Mouse (Mus musculus) thymus, postnatal 36 days (tissue): Measurements from ENCODE around the gene Pcbp4.

Experiments
- DNase-seq, 2 experiments: peaks; one replicate each; pipeline ENCODE4 v3.0.0; 2022; ENCODE audit warnings: mixed read lengths in 2 of 2

The Pcbp4 gene

DNA sequence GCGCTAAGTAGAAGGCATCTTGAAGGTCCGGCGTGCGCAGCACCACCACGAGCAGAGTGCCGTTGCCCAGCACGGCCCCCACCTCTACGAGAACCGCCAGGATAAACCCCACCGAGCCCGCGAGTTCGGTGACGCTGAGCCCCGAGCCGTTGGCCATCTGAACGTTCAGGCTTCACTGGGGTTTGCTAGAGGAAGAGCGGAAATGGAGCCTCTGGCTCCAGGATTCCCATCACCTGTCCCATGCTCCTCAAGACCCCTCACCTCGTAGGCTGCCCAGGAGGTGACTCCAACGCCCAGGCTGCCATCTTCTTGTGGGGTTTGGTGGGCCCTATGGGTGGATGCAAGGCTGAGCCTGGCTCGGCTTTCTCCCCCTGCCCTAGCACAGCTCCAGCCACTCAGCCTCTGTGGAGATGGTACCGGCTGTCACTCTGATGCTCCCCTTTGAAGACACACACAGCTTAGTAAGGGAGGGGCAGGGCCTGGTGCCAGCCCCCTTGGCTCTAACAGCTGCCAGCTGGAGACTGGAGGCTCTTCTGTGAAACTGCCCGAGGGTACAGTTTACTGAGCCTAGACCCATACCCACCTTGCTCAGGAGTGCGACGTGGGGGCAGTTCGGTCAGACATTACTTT is 12.6 kb downstream of the Pcbp4 start, which contains the start of gene Gpr62:
TSS of gene Gpr62 (minus strand) at position 368 of the 630 bp plus-strand sequence.
- no peak for DNase-seq

DNA sequence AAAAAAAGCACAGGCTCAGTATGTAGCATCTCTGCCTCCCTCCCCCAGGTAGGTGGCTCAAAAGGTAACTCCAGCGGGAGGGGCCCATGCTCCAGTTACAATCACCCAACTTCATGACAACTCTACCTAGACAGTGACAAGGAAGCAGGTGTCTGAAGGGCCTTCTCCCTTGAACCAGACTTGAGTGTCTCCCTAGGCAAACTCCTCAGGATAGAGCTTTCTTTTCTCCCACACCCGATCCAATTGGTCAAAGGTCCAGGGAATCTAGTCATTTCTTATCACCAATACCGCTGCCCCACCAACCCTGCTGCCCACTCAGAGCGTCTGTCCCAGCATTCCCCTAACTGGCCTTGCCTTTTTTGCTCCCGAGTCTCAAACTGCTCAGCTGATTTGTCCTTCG is 13.6 kb downstream of the Pcbp4 start:
- no peak for DNase-seq

DNA sequence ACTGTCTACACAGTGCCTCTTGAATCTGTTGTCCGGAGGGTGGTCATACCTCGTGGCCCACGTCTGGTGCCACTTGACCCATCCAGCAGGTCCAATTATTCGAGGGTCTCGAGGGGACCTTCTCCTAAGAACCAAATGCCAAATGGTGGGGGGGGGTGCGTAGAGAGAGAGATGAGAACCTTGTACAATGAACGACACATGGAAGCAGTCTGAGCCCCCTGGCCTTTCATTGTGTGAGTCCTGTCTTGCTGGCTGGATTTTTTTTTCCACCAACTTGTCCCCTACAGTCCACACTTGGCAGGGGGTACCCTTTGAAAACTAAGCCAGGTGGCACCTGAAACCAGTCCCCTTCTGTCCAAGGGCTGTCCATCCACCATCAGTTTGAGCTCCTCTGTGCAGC is 14.7 kb downstream of the Pcbp4 start:
- DNase-seq: no peak

DNA sequence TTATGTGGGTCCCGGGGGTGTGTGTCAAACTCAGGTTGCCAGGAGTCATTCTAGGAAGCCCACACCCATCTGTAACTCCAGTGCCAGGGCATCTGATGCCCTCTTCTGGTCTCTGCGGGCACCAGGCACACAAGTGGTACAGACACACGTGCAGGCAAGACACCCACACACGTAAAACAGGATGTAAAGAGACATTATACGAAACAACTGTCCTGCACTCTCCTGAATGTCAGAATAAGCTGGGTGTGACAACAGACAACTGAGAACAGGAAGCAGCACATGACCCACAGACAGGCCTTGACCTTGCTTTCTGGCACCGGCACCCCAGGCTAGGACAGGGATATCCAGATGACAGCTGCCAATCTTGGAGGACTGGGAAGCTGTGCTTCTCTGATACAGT is 16.2 kb downstream of the Pcbp4 start:
- DNase-seq: no peak

DNA sequence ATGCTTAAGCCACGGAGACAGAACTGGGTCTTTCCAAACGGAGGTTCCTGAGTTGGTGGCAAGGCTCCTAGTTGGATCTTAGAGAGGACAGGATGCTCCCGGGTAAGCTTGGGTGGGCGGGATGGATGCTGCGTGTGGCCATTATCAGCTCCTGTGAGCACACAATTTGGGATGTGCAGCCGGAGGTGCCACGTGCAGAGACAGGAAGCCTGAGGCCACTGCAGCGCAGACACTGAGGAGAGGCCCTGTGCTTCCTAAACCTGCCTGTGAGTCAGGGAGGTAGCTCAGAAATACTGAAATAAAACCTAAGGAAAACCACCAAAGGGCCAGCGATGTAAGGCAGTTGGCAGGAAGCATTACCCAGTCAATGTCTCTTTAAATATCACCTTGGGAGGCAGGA is 16.7 kb downstream of the Pcbp4 start:
- no peak for DNase-seq

DNA sequence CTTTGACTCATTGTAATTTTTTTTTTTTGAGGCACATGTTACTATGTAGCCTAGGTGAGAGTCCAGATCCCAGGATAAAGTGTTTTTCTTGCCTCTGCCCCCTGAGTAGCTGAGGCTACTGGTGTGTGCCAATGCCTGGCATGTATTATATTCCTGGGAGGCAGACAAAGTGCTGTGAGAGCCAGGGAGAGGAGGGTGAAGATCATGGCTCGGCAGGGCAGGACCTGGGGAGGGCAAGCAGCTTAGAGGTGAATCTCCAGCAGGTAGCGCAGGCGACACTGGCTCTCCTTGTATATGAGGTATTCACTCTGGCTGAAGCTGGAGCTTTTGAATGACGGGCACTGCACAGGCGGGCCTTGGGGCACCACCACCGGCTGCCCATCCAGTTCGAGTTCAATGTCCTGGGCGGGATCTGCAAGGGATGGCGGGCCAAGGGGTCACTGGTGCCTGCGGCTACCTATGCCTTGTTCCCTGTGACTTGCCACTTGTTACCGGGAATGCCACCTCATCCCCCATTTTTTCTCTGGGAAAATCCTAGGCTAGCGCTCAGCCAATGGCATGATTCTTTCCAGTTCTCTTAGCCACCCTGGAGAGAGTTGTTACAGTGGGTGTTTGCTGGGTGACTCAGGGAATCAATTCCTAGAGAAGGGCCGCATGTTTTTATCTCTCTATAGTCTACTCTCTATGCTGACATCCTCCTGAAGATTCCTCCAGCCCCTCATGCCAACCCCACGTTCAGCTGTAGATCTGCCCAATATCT is 18.1 kb downstream of the Pcbp4 start:
- no peak for DNase-seq

DNA sequence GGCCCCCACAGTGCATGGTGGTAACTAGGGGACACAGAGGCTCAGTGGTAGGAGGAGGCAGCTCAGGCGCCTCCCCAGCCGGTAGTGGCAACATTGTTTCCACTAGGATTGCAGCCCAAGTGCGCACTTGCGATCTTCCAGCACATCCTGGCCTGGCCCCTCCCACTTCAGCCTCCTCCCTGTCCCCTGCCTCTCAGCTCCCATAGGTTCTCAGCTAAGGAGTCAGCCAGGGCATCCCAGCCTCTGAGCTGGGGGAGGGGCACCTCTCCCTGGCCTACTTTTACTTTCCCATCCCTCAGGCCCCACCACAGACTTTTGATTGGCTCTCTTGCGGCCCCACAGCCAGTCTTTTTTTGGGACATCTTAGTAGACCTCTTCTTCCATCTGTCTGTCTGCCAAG is 18.8 kb downstream of the Pcbp4 start:
- DNase-seq: no peak

DNA sequence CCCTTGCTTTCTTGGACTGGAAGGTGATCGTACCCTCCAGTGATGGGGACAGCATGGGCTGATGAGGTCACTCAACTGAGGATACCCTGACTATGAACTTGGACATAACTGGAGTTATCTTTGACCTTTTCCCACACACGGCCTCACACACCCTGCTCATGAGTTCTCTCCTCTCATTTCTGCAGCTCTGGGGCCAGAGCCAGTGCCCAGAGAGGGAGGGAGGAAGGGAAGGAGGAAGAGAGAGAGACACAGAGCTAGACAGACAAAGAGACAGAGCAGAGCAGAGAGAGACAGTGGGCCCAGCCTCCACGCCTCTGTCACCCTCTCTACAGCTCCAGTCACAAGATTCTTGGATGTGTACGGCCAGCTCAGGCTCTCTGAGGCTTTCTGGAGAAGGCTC is 19.2 kb downstream of the Pcbp4 start:
- no peak for DNase-seq

DNA sequence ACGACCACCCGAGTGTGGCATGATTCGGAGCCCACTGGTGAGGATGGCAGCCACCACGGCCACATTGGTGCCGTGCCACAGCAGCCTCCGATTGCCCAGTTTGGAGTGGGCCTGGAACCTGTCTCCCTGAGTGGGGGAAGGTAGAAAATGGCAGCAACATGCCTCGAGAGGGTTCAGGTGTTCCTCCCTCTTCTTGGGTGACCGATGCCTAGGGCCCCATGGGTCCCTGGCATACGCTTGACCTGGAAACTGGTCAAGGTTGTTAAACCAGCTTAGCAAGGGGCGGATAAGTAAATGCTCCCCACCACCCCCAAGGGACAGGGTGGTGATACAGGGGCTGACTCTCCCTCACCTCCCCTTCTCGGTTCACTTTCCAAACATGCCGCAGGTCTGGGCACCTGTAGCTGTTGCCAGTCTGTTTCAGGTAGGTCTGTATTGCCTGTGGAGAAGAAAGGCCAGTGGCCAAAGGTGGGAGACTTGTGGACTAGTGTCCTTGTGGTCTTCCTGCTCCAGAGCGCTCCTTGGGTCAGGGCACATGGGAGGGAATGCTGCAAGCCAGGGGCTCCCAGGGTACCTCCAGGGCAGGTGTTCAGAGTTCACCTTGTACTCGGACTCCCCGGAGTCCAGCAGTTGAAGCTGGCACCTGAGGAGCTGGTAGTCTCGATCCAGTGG is 20.1 kb downstream of the Pcbp4 start:
- peak in 1 of 2 experiments; percentile 17 for DNase-seq

DNA sequence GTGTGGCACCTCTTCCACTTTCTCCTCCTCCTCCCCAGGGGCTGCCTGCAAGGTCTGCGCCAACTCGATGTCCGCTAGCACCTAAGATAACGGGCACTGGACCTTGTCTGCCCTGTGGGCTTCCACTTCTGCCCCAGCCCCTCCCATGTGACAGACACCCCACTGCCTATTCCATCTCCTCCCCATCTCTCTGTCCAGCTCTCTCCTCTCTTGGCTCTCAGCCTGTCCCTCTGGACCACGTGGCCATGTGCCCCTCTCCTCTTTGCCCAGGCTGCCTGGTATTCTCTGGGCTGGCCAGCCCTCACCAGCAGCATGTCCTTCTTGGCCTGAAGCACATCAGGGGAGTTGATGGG is 20.6 kb downstream of the Pcbp4 start:
- no peak for DNase-seq

DNA sequence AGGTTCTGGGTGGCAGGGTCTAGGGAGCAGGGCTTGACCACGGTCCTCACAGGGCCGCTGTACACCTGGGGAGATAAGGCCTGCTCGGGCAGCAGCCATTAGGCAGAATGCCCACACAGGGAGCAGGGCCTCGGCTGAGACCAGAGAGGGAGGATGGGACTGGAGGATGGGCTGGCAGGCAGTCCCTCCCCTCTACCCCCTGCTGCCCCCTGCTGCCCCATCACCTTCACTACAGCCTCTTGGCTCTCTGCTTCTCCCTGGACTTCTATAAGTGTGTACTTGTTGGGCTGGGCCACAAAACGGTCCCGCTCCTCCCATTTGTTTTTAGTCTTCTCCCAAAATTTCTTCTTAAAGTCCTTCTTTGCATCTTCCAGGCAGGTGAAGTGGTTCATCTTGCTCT is 21.4 kb downstream of the Pcbp4 start:
- peak; percentile 68 to 70 for DNase-seq

DNA sequence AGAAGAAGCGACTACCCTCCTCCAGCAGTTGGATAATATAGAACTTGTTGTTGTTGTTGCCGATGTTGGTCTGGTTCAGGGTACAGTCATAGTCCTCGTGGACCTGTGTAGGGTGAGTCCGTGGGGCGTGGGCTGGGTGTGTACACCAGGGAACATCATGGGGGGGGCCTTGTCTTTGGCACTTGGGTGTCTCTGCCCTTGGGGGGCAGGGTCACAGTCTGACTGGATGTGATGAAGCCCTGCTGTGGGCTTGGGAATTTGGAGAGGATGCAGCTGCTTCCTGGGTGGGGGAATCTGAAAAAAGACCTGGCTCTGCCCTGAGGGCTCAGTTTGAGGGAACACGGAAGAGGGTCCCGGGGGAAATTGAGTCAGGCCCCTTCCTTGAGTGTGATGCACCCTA is 22.0 kb downstream of the Pcbp4 start:
- DNase-seq: peak in 1 of 2 experiments; percentile 45

DNA sequence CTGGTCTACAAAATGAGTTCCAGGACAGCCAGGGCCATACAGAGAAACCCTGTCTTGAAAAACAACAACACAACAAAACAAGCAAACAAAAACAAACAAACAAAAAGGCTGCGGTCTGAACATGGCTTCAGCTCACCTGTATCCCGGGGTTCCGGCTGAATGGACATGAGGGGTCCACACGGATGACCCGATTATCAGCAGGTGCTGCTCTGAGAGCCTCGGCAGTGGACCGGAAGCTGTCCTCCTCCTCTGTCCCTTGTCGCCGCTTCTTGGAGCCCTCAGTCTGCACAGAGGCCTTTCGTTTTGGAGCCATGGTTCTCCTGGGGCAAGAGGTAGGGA is 22.5 kb downstream of the Pcbp4 start, which contains the start of gene Rrp9:
TSS of gene Rrp9 (plus strand) at position 301 of the 339 bp plus-strand sequence.
- DNase-seq: peak in 1 of 2 experiments; percentile 25

DNA sequence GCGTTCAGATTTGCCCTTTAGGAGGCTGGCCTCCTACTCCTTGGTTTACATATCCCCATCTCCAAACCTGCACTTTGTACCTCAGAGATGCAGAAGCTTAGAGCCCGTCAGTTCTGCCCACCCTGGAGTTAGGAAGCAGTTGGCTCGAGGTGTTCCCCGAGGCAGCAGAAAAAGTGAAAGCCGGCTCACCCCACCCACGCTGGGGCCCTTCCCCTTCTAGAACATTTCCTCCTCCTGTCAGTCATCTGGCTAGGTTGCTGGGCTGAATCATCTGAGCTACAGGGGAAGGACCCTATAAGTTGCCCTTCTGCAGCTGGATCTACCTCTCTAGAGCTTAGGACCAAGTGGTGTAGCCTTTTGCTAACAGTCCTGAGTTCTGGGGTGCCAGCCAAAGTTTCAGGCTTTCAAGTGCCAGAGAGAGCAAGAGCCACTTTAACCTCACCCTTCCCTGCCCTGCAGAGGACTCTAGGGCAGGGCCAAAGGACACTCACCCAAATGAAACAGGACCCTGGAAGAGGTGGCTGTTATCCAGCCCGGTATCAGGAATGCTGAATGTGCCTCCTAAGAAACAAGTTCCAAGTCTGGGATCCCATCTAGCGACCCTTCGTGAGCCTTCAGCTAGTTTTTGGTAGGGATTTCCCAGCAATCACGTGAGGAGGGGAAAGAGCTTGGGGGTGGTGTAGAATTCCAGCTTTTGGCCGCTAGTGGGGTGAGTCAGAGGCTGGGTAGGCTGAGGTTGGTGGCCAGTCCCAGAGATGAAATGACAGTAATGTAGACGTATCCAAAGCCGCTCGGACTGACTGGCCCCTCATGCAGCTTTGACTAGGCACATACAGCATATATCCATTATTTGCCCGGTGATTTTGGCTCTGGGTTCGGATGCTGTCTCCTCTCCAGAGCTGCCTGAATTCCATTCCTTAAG is 23.2 kb downstream of the Pcbp4 start:
- peak; percentile 80 to 81 for DNase-seq

DNA sequence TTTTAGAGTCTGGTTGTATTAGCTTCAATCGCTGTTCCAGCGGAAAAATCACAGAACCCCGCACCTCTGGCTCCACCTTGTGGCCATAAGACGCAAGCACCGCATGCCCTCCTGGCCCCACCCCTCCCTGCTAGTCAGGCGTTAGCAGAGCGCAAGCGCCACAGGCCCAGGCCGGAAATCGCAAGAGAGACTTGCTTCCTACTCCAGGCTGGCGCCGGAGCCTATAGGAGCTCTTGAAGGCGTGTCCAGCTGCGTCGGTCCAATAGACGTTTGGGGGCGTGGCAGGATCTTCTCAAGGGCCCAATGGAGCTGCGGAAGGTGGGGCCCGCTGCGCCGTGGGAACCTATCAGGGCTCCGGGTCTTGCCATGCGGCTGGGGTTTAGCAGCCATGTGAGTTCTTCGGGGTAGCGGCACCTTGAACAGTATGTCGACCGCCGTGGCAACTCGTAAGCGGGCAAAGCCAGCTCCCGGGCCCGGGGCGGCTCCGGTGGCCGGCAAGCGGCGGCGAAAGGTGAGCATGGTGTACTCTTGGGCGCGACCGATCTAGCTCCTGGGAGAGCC is 23.9 kb downstream of the Pcbp4 start, which contains the start of gene Parp3:
TSS of gene Parp3 (minus strand) at position 26 of the 561 bp plus-strand sequence.
- DNase-seq: peak; percentile 97 to 99

DNA sequence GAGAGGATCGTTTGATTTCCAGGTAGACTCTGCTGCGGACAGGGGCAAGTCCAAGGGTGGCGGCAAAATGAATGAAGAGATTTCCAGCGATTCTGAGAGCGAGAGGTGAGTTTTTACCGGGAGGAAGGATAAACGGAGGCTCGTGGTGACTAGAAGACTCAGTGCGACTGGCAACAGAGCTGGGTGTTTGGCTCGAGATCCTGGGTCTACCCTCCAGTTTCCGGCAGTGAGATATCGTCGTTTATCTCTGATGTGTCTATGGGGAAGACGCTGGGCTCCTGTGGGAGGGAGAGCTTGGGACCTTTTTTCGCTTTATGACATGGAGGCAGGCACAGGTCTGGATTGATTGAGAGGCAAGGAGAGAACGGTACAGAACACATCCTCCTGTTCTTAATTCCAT is 24.6 kb downstream of the Pcbp4 start:
- peak in 1 of 2 experiments; percentile 8 for DNase-seq

DNA sequence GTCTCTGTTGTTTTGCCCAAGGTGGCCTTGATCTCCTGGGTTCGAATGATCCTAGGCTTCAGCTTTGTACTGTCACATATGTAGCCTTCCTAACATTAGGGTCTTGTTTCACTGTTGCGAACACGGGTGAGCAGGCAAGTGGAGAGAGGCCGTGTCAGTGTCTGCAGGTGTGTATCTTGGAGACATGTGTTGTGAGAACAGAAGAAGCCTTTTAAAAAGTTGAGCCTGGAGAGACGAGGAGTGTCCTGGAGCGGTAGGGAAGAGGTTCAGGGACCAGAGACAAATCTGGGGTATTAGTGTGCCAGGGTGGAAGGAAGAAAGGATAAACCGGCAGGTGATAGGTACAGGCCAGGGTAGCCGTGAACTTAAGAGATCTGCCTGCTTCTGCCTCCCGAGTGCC is 25.0 kb downstream of the Pcbp4 start:
- DNase-seq: peak in 1 of 2 experiments; percentile 6

DNA sequence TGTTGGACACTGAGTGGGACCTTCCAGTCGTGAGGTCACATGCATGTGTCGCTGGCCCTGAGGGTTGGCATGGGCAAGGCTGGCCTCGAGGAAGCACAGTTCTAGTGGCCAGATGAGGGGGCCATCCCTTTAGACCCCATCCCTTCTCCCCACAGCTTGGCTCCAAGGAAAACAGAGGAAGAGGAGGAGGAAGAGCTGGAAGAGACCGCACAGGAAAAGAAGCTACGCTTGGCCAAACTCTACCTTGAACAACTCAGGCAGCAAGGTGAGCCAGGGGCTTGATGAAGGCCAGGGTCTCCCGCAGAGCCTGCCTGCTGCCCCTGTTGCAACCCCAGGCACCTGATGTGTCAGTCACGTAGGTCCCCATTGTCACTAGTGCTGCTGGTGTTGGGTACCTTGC is 27.4 kb downstream of the Pcbp4 start:
- DNase-seq: no peak

DNA sequence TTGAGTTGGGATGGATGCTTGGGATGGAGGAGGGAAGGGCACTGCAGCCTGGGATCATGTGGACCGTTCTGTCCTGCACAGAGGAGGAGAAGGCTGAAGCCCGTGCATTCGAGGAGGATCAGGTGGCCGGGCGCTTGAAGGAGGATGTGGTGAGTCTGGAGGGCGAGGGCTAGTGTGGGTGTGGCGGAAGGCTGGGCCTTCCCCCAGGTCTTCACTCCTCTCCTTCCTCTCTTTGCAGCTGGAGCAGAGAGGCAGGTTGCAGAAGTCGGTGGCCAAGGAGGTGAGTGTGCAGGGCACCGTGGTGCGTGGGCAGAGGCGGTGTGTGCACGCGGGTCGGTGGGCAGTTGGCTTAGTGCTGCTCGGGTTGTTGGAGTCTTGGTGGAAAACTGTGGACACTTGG is 28.0 kb downstream of the Pcbp4 start:
- DNase-seq: no peak

DNA sequence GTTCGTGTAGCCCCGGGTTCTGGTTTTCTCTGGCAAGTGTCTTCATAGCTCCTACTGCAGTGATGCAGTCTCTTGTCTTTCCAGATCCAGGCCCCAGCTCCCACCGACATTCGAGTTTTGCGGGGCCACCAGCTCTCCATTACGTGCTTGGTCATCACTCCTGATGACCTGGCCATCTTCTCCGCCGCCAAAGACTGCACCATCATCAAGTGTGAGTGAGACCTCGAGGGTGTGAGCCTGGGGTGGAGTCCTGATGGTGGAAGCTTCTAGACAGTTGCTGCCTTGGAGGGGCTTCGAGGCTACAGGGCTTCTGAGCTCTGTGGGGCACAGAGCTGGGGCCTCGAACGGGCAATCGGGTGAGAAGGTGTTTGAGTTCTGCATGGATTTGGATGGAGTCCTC is 28.6 kb downstream of the Pcbp4 start:
- DNase-seq: no peak

DNA sequence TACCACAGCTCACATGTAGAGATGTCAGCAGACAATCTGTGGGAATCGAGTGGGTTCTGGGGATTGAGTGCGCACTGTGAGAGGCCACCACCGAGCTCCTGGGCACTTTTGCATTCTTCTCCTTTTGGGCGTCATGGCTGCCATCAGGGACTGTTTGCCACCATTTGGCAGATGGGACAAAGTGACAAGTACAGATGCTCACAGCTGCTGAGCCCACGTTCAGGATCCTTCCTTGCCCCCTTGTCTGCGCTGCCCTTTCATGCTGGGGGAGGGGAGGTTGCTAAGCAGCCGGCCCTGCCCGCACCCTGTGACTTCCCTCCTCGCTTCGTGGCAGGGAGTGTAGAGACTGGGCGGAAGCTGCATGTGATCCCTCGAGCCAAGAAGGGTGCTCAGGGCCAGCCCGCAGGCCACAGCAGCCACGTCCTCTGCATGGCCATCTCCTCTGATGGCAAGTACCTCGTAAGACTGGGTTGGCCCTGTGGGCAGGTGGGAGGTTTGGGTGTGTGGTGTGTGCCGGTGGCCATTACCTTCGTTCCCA is 29.6 kb downstream of the Pcbp4 start:
- DNase-seq: no peak

DNA sequence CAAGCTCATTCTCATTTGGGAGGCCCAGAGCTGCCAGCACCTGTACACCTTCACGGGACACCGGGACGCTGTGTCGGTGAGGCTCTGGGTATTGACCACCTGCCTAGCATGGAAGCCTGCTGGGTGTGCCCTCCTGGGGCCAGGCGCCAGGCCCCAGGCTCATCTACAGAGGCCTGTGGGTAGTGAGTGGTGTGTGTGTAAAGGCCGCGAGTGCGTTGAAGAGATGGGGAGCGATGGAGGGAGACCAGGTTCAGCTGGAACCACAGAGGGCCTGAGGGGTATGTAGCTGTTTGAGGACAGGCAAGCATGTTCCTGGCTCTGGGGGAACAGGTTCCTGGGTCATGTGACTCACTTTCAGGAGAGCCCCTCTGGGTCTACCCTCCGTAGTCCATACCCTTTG is 30.0 kb downstream of the Pcbp4 start:
- no peak for DNase-seq
